Mouse (Mus musculus) C2C12 (cell line): ENCODE results near the gene Mlxipl.

Experiments
- CEBPB ChIP-seq: IDR thresholded peaks from one replicate; pipeline ENCODE4 v1.6.1; 2011; ENCODE audit warnings: low read depth, mild to moderate bottlenecking, control low read depth, moderate library complexity
- CTCF ChIP-seq: IDR thresholded peaks from one replicate; pipeline ENCODE4 v1.5.1; 2011; ENCODE audit not compliant: control insufficient read depth, insufficient read depth, insufficient read length
- MAX ChIP-seq: IDR thresholded peaks from one replicate; pipeline ENCODE4 v1.6.1; 2011; ENCODE audit warnings: mild to moderate bottlenecking, control low read depth
- MYOD1 ChIP-seq: IDR thresholded peaks from one replicate; pipeline ENCODE4 v1.6.1; 2011; ENCODE audit warnings: low read depth; ENCODE audit not compliant: control insufficient read depth, insufficient read length
- USF1 ChIP-seq: IDR thresholded peaks from one replicate; pipeline ENCODE4 v1.6.1; 2011; ENCODE audit warnings: low read depth, mild to moderate bottlenecking, control low read depth, moderate library complexity

DNA sequence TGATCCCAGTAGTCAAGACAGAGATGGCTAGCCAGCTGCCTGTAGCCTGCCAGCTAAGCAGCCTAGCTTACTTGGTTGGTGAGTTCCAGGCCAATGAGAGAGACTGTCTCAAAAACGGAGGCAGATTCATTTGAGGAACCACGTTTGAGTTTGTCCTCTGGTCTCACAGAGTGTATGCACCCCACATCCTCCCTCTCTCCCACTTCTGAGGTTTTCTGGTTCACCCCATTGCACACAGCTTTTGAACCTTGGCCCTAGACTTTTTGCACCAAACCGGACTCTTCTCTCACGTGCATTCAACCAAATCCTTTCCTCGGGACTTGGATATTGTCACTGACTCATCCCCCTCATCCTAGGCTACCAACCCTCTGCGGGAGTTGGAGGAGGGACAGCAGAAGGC is 20.3 kb downstream of the Mlxipl start:
- TF ChIP-seq CTCF (no peak), CEBPB (no peak), USF1 (no peak), MAX (no peak), MYOD1 (no peak)
